Mouse (Mus musculus): ENCODE data around the gene Il17rd.
A peak's percentile ranks its signal among the peaks of the same experiment; 100 is the strongest.

Gene Il17rd

GRCm38 (mm10) chr14:27044967-27045361 lies 6.2 kb downstream of the Il17rd start:
- peak; percentile 78 for DNase-seq (ENCODE audit: low spot score)

GRCm38 (mm10) chr14:27048231-27048956 lies 9.7 kb downstream of the Il17rd start:
- no peak for DNase-seq (ENCODE audit: low spot score)

GRCm38 (mm10) chr14:27050043-27050442 lies 11.3 kb downstream of the Il17rd start:
- DNase-seq (ENCODE audit: low spot score) = no peak

- no peak for DNase-seq (ENCODE audit: low spot score)
These were observed 12.1 kb downstream of the Il17rd start for GRCm38 (mm10) chr14:27050560-27051510.

GRCm38 (mm10) chr14:27051511-27051895 lies 12.8 kb downstream of the Il17rd start:
- no peak for DNase-seq (ENCODE audit: low spot score)

- DNase-seq (ENCODE audit: low spot score) = no peak
These were observed 19.9 kb downstream of the Il17rd start for GRCm38 (mm10) chr14:27058535-27059223.

- no peak for DNase-seq (ENCODE audit: low spot score)
These were observed 20.4 kb downstream of the Il17rd start for GRCm38 (mm10) chr14:27059224-27059558.

GRCm38 (mm10) chr14:27063338-27063737 lies 24.6 kb downstream of the Il17rd start:
- no peak for DNase-seq (ENCODE audit: low spot score)

GRCm38 (mm10) chr14:27066171-27066929 lies 27.6 kb downstream of the Il17rd start:
- DNase-seq (ENCODE audit: low spot score) = peak; percentile 26

GRCm38 (mm10) chr14:27067866-27068271 lies 29.1 kb downstream of the Il17rd start:
- peak; percentile 38 for DNase-seq (ENCODE audit: low spot score)

GRCm38 (mm10) chr14:27069434-27070097 lies 30.8 kb downstream of the Il17rd start:
- DNase-seq (ENCODE audit: low spot score) = no peak

- DNase-seq (ENCODE audit: low spot score) = no peak
These were observed 31.4 kb downstream of the Il17rd start for GRCm38 (mm10) chr14:27070128-27070527.

GRCm38 (mm10) chr14:27070758-27071157 lies 32.0 kb downstream of the Il17rd start:
- no peak for DNase-seq (ENCODE audit: low spot score)

GRCm38 (mm10) chr14:27071985-27072384 lies 33.2 kb downstream of the Il17rd start:
- peak; percentile 19 for DNase-seq (ENCODE audit: low spot score)

- DNase-seq (ENCODE audit: low spot score) = no peak
These were observed 36.3 kb downstream of the Il17rd start for GRCm38 (mm10) chr14:27075084-27075483.

- DNase-seq (ENCODE audit: low spot score) = no peak
These were observed 37.3 kb downstream of the Il17rd start for GRCm38 (mm10) chr14:27075909-27076521.

GRCm38 (mm10) chr14:27076522-27076920 lies 37.8 kb downstream of the Il17rd start:
- no peak for DNase-seq (ENCODE audit: low spot score)

GRCm38 (mm10) chr14:27081536-27082275 lies 43.0 kb downstream of the Il17rd start:
- no peak for DNase-seq (ENCODE audit: low spot score)

GRCm38 (mm10) chr14:27085471-27085870 lies 46.7 kb downstream of the Il17rd start:
- DNase-seq (ENCODE audit: low spot score) = no peak

- no peak for DNase-seq (ENCODE audit: low spot score)
These were observed 47.3 kb downstream of the Il17rd start for GRCm38 (mm10) chr14:27085999-27086398.
